ENCODE assay signal across 13 mouse cellular contexts in genomic region chr15:94214440-94214839, GRCm38 (mm10).
A peak's percentile ranks its signal among the peaks of the same experiment; 100 is the strongest.
DNase-seq lines count a peak whose midpoint lies in the region; ATAC-seq and TF ChIP-seq lines count a peak whose summit lies in the region.
"Had no signal": no experiment of that assay in that cellular context is flagged by ENCODE, and none has a peak within 500 bp of the region (broad histone marks: within the 10 kb centered on the region; RNA-seq: fewer than 3 reads in every experiment).

No protein-coding gene starts in this region.

- ATAC-seq in limb, embryonic 14.5 days (ENCODE audit: low FRiP score, low read depth) = peak; percentile 57
- ATAC-seq: forebrain, embryonic 13.5 days; hindbrain, postnatal 0 days had no signal

- H3K4me1 ChIP-seq in limb, embryonic 14.5 days (ENCODE audit: control insufficient read depth, insufficient read depth, low read length) = peaks cover 14% of the 10 kb centered on the region
- H3K4me1 ChIP-seq: forebrain, embryonic 13.5 days had no signal

- TF ChIP-seq POLR2A in limb, embryonic 14.5 days (IDR thresholded peaks at IDR 0.05; ENCODE audit: borderline replicate concordance, extremely low read depth, insufficient read depth, insufficient read length) = no peak

- no peak overlapping the region for H3K27ac ChIP-seq in limb, embryonic 14.5 days (replicated peaks; ENCODE audit: low read depth, low read length)
- H3K27ac ChIP-seq: forebrain, embryonic 13.5 days; hindbrain, postnatal 0 days had no signal

- peak; percentile 89 for DNase-seq in heart, adult 11 months
- no peak for DNase-seq in heart, adult 8-10 months (ENCODE audit: low spot score)
- peak; percentile 9 for DNase-seq in right cerebral cortex, adult 18-20 months
- DNase-seq in right cerebral cortex, postnatal 4 days = no peak
- peak; percentile 60 for DNase-seq in limb, embryonic 14.5 days (ENCODE audit: low spot score)
- no peak for DNase-seq in left cerebral cortex, adult 8-10 months (ENCODE audit: low spot score in 2 of 2)
- DNase-seq in urinary bladder, adult 18-20 months (ENCODE audit: low spot score in 2 of 2) = no peak
- DNase-seq in testis, postnatal 14 days (ENCODE audit: low spot score) = no peak
- DNase-seq: adrenal gland, postnatal 25 days; lung, postnatal 4 days; right cerebral cortex, postnatal 14 days had no signal

- no peak overlapping the region for H3K4me3 ChIP-seq in limb, embryonic 14.5 days (replicated peaks; ENCODE audit: low read length)
- H3K4me3 ChIP-seq: forebrain, embryonic 13.5 days had no signal

- no peak overlapping the region for H3K9ac ChIP-seq in limb, embryonic 14.5 days (ENCODE audit: low read depth, low read length, severe bottlenecking)
- H3K9ac ChIP-seq: forebrain, embryonic 13.5 days had no signal

- 0 out of 2 replicates have a peak overlapping the region, but pooled peaks have one; percentile 2 for H3K4me2 ChIP-seq in limb, embryonic 14.5 days (replicated peaks; ENCODE audit: low read depth, low read length, severe bottlenecking)
- H3K4me2 ChIP-seq: forebrain, embryonic 13.5 days had no signal

- no peaks in the 10 kb centered on the region for H3K27me3 ChIP-seq in limb, embryonic 14.5 days (ENCODE audit: control insufficient read depth, insufficient read depth, low read length)
- H3K27me3 ChIP-seq: forebrain, embryonic 13.5 days had no signal

- 14% methylated on average over 9 of the region's 9 CpGs for WGBS in limb, embryonic 14.5 days

- no peaks in the 10 kb centered on the region for H3K9me3 ChIP-seq in limb, embryonic 14.5 days (ENCODE audit: control insufficient read depth, low read length)
- H3K9me3 ChIP-seq: forebrain, embryonic 13.5 days had no signal

- H3K36me3 ChIP-seq in limb, embryonic 14.5 days (ENCODE audit: control insufficient read depth, insufficient read depth, low read length) = no peaks in the 10 kb centered on the region

Comparison
In these comparisons a context has a peak if more than half of its experiments do, and no peak if none do; other contexts are left out.
1. DNase-seq: peak in heart, adult 11 months (single experiment), right cerebral cortex, adult 18-20 months (single experiment) and limb, embryonic 14.5 days (single experiment); none in heart, adult 8-10 months (single experiment), right cerebral cortex, postnatal 4 days (single experiment), left cerebral cortex, adult 8-10 months (0 of 2), urinary bladder, adult 18-20 months (0 of 2) and testis, postnatal 14 days (single experiment).